Mouse (Mus musculus) hindbrain, embryonic 12.5 days (tissue): ENCODE data around the gene Lcor. TPM values are rescaled to one million over a fixed set of nuclear protein-coding genes. Genes with fewer than 3 reads are reported as not detected.

Experiments used
- ATAC-seq: fragments of 200-750 bp; cut with Nextera tagmentation; 2 replicates; pipeline ENCODE4 v1.8.0; 2017; ENCODE audit warnings: moderate TSS enrichment; ENCODE audit not compliant: low FRiP score
- H3K27ac ChIP-seq: fragments of 300-500 bp; sonication (generic); 2 replicates; pipeline ENCODE4 v1.5.1; 2016; ENCODE audit warnings: mild to moderate bottlenecking
- H3K27me3 ChIP-seq: fragments of 300-500 bp; sonication (generic); 2 replicates; pipeline ENCODE4 v1.6.1; 2016; ENCODE audit warnings: mild to moderate bottlenecking
- H3K36me3 ChIP-seq: fragments of 300-500 bp; sonication (generic); 2 replicates; pipeline ENCODE4 v1.6.1; 2016; ENCODE audit warnings: mild to moderate bottlenecking
- H3K4me1 ChIP-seq: fragments of 300-500 bp; sonication (generic); 2 replicates; pipeline ENCODE4 v1.6.1; 2016
- H3K4me2 ChIP-seq: fragments of 300-500 bp; sonication (generic); replicated peaks from 2 replicates; pipeline ENCODE4 v1.6.1; 2016; ENCODE audit warnings: mild to moderate bottlenecking
- H3K4me3 ChIP-seq: fragments of 300-500 bp; sonication (generic); 2 replicates; pipeline ENCODE4 v1.5.1; 2016; ENCODE audit warnings: mild to moderate bottlenecking
- H3K9ac ChIP-seq: fragments of 300-500 bp; sonication (generic); 2 replicates; pipeline ENCODE4 v1.6.1; 2016; ENCODE audit warnings: mild to moderate bottlenecking, moderate library complexity
- H3K9me3 ChIP-seq: fragments of 300-500 bp; sonication (generic); replicated peaks from 2 replicates; pipeline ENCODE4 v1.6.1; 2016; ENCODE audit warnings: mild to moderate bottlenecking
- WGBS: fragments of 180-500 bp; shearing (Covaris S2); methylation state at CpG from one replicate; pipeline ENCODE4 v1.1.7; 2016; 5-methylcytosine and 5-hydroxymethylcytosine counted together
- polyA plus RNA-seq: library from polyadenylated mRNA; unstranded; fragments of >200 nt; fragmentation: Nextera tagmentation; extraction: Ambion mirVana; gene quantifications from 2 replicates; pipeline ENCODE4 v1.2.1, GENCODE M21; 2016

Gene Lcor
- polyA plus RNA-seq, 1 experiment from 2014 or later = 37.2 TPM

GRCm38 (mm10) chr19:41581706-41582420 lies 99.4 kb downstream of the Lcor start, which contains the start of gene Gm340:
TSS of gene Gm340 (plus strand) at chr19:41582370.
- H3K4me2 ChIP-seq = no peak within 1 kb of the TSS
- no peak within 1 kb of the TSS for H3K4me3 ChIP-seq
- H3K9me3 ChIP-seq = no peaks in the 10 kb centered on the region
- no peak within 1 kb of the TSS for H3K27ac ChIP-seq
- 92% methylated on average over 23 of the region's 23 CpGs for WGBS
- H3K9ac ChIP-seq = no peak within 1 kb of the TSS
- peaks cover 51% of the 10 kb centered on the region for H3K36me3 ChIP-seq
- ATAC-seq = no peak
- no peaks in the 10 kb centered on the region for H3K27me3 ChIP-seq
- H3K4me1 ChIP-seq = no peaks in the 10 kb centered on the region

- no peak overlapping the region for H3K4me3 ChIP-seq
- H3K36me3 ChIP-seq = peaks cover 51% of the 10 kb centered on the region
Measured at GRCm38 (mm10) chr19:41582918-41583514, 100.6 kb downstream of the Lcor start.

GRCm38 (mm10) chr19:41586752-41587151 lies 104.3 kb downstream of the Lcor start:
- Histone ChIP-seq H3K9ac (no peak overlapping the region), H3K27ac (no peak overlapping the region), H3K4me3 (no peak overlapping the region), H3K9me3 (no peaks in the 10 kb centered on the region), H3K4me1 (peaks cover under 1% of the 10 kb centered on the region; the same call in 1 of the 2 replicates), H3K36me3 (peaks cover 48% of the 10 kb centered on the region), H3K27me3 (no peaks in the 10 kb centered on the region), H3K4me2 (no peak overlapping the region)
- ATAC-seq = no peak
- WGBS = 97% methylated on average over 10 of the region's 10 CpGs

More at GRCm38 (mm10) chr19:41582918-41583514, 100.6 kb downstream of the Lcor start:
- Histone ChIP-seq H3K9me3 (no peaks in the 10 kb centered on the region), H3K27ac (no peak overlapping the region), H3K27me3 (no peaks in the 10 kb centered on the region), H3K4me1 (no peaks in the 10 kb centered on the region), H3K9ac (no peak overlapping the region), H3K4me2 (no peak overlapping the region)
- WGBS = 95% methylated on average over 5 of the region's 5 CpGs
- ATAC-seq = no peak

- Histone ChIP-seq H3K27ac (no peak overlapping the region), H3K36me3 (peaks cover 40% of the 10 kb centered on the region), H3K4me3 (no peak overlapping the region), H3K27me3 (no peaks in the 10 kb centered on the region), H3K4me2 (no peak overlapping the region), H3K9ac (no peak overlapping the region), H3K9me3 (no peaks in the 10 kb centered on the region), H3K4me1 (peaks cover 4% of the 10 kb centered on the region; the same call in 1 of the 2 replicates)
- whole genome bisulfite sequencing = 86% methylated on average over 20 of the region's 20 CpGs
- ATAC-seq = no peak
Measured at GRCm38 (mm10) chr19:41587431-41588222, 105.2 kb downstream of the Lcor start.

- Histone ChIP-seq H3K36me3 (peaks cover 26% of the 10 kb centered on the region), H3K27ac (no peak overlapping the region), H3K9ac (no peak overlapping the region), H3K4me3 (no peak overlapping the region), H3K9me3 (no peaks in the 10 kb centered on the region), H3K4me1 (peaks cover 4% of the 10 kb centered on the region; the same call in 1 of the 2 replicates), H3K27me3 (no peaks in the 10 kb centered on the region), H3K4me2 (no peak overlapping the region)
- WGBS = 84% methylated on average over 7 of the region's 7 CpGs
- ATAC-seq = no peak
Measured at GRCm38 (mm10) chr19:41589026-41589425, 106.6 kb downstream of the Lcor start.

GRCm38 (mm10) chr19:41589681-41590080 lies 107.2 kb downstream of the Lcor start:
- Histone ChIP-seq H3K27ac (no peak overlapping the region), H3K36me3 (peaks cover 19% of the 10 kb centered on the region), H3K4me1 (peaks cover 4% of the 10 kb centered on the region; the same call in 1 of the 2 replicates), H3K27me3 (no peaks in the 10 kb centered on the region), H3K4me3 (no peak overlapping the region), H3K9ac (no peak overlapping the region), H3K4me2 (no peak overlapping the region), H3K9me3 (no peaks in the 10 kb centered on the region)
- no peak for ATAC-seq
- WGBS = 67% methylated on average over 8 of the region's 8 CpGs

- ATAC-seq = no peak
- no peak overlapping the region for H3K4me2 ChIP-seq
- no peaks in the 10 kb centered on the region for H3K9me3 ChIP-seq
- H3K36me3 ChIP-seq = no peaks in the 10 kb centered on the region
- no peak overlapping the region for H3K4me3 ChIP-seq
- H3K4me1 ChIP-seq = peaks cover 4% of the 10 kb centered on the region; the same call in 1 of the 2 replicates
- no peaks in the 10 kb centered on the region for H3K27me3 ChIP-seq
- 63% methylated on average over 12 of the region's 12 CpGs for WGBS
- no peak overlapping the region for H3K27ac ChIP-seq
- no peak overlapping the region for H3K9ac ChIP-seq
Measured at GRCm38 (mm10) chr19:41591808-41592207, 109.4 kb downstream of the Lcor start.

GRCm38 (mm10) chr19:41597170-41597894 lies 114.9 kb downstream of the Lcor start:
- H3K4me3 ChIP-seq = no peak overlapping the region
- no peak overlapping the region for H3K9ac ChIP-seq
- no peaks in the 10 kb centered on the region for H3K27me3 ChIP-seq
- no peak overlapping the region for H3K27ac ChIP-seq
- peaks cover 5% of the 10 kb centered on the region for H3K4me1 ChIP-seq
- H3K9me3 ChIP-seq = no peaks in the 10 kb centered on the region
- 82% methylated on average over 6 of the region's 6 CpGs for WGBS
- H3K36me3 ChIP-seq = 0 out of 2 replicates have a peak, but pooled peaks cover 3% of the 10 kb centered on the region
- no peak for ATAC-seq
- no peak overlapping the region for H3K4me2 ChIP-seq

GRCm38 (mm10) chr19:41600647-41601046 lies 118.2 kb downstream of the Lcor start:
- no peak overlapping the region for H3K27ac ChIP-seq
- H3K9me3 ChIP-seq = no peaks in the 10 kb centered on the region
- 0 out of 2 replicates have a peak, but pooled peaks cover 7% of the 10 kb centered on the region for H3K36me3 ChIP-seq
- no peaks in the 10 kb centered on the region for H3K27me3 ChIP-seq
- H3K4me3 ChIP-seq = no peak overlapping the region
- no peak overlapping the region for H3K9ac ChIP-seq
- WGBS = 52% methylated on average over 11 of the region's 11 CpGs
- H3K4me1 ChIP-seq = peaks cover 5% of the 10 kb centered on the region; the same call in 1 of the 2 replicates
- H3K4me2 ChIP-seq = no peak overlapping the region
- 0 out of 2 replicates have a peak, but pooled peaks have one; percentile 21 for ATAC-seq

GRCm38 (mm10) chr19:41606208-41606987 lies 124.0 kb downstream of the Lcor start:
- Histone ChIP-seq H3K4me3 (no peak overlapping the region), H3K27me3 (peaks cover 4% of the 10 kb centered on the region; the same call in 1 of the 2 replicates), H3K36me3 (0 out of 2 replicates have a peak, but pooled peaks cover 19% of the 10 kb centered on the region), H3K27ac (no peak overlapping the region), H3K4me1 (no peaks in the 10 kb centered on the region), H3K4me2 (no peak overlapping the region), H3K9me3 (0 out of 2 replicates have a peak, but pooled peaks cover 3% of the 10 kb centered on the region), H3K9ac (no peak overlapping the region)
- 73% methylated on average over 10 of the region's 10 CpGs for WGBS
- no peak for ATAC-seq

GRCm38 (mm10) chr19:41611683-41612082 lies 129.2 kb downstream of the Lcor start:
- Histone ChIP-seq H3K9me3 (0 out of 2 replicates have a peak, but pooled peaks cover 3% of the 10 kb centered on the region), H3K27ac (no peak overlapping the region), H3K27me3 (peaks cover 26% of the 10 kb centered on the region), H3K4me3 (no peak overlapping the region), H3K9ac (no peak overlapping the region), H3K36me3 (0 out of 2 replicates have a peak, but pooled peaks cover 7% of the 10 kb centered on the region), H3K4me1 (peaks cover 30% of the 10 kb centered on the region), H3K4me2 (no peak overlapping the region)
- ATAC-seq = no peak
- 78% methylated on average over 6 of the region's 6 CpGs for WGBS
